In the genomic region with DNA sequence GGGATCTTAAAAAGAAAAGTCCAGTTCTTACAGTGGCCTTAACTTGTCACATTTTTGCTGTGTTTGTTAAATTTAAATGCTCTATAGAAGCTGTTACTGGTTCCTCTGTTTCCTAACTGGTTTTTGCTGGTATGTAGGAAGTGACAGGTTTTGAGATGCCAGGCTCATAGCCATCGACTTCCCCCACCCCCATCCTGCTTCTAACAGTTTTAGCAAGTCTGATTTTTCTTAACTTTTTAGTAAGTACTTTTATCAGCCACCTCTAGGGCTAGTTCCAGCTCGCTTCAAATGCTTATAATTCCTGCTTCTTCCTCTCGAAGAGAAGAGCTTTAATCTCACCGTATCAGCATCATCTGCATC, we compare ENCODE assay signal across 12 mouse cellular contexts. TPM values are rescaled to one million over a fixed set of nuclear protein-coding genes. Genes with fewer than 3 reads are reported as not detected.
"Had no signal": no experiment of that assay in that cellular context is flagged by ENCODE, and none has a peak within 500 bp of the region (broad histone marks: within the 10 kb centered on the region; RNA-seq: fewer than 3 reads in every experiment).

No protein-coding gene starts in this region.

- DNase-seq: kidney, postnatal 14 days; kidney, postnatal 4 days; liver, embryonic 13.5 days; lung, adult 2 months; lung, postnatal 14 days; lung, postnatal 4 days; retina, postnatal 1 day; right cerebral cortex, postnatal 25 days; spleen, adult 18-20 months; thymus, postnatal 25 days had no signal

- ATAC-seq: midbrain, embryonic 15.5 days had no signal

RNA-seq across cellular contexts. Expression of gene Hlf, which starts 40.6 kb away (rescaled TPM):
- total RNA-seq: neutrophil, adult 5-6 weeks had no signal
